Mouse (Mus musculus) heart, embryonic 11.5 days (tissue): ENCODE data around the gene Gm45062. TPM values are rescaled to one million over a fixed set of nuclear protein-coding genes. Genes with fewer than 3 reads are reported as not detected.

Experiments used
- ATAC-seq: fragments of 200-750 bp; cut with Nextera tagmentation; replicated peaks from 2 replicates; pipeline ENCODE4 v1.8.0; 2017; ENCODE audit warnings: moderate library complexity; ENCODE audit not compliant: insufficient number of reproducible peaks, low FRiP score, low TSS enrichment
- H3K27ac ChIP-seq: fragments of 300-500 bp; sonication (generic); 2 replicates; pipeline ENCODE4 v1.5.1; 2014; ENCODE audit warnings: mild to moderate bottlenecking, low read depth, low read length
- H3K27me3 ChIP-seq: fragments of 300-500 bp; sonication (generic); 2 replicates; pipeline ENCODE4 v1.6.1; 2014; ENCODE audit warnings: mild to moderate bottlenecking, low read length, mixed read lengths; ENCODE audit not compliant: control insufficient read depth, insufficient read depth
- H3K36me3 ChIP-seq: fragments of 300-500 bp; sonication (generic); 2 replicates; pipeline ENCODE4 v1.6.1; 2014; ENCODE audit warnings: mild to moderate bottlenecking, low read length, moderate library complexity, mixed read lengths; ENCODE audit not compliant: control insufficient read depth, insufficient read depth
- H3K4me1 ChIP-seq: fragments of 300-500 bp; sonication (generic); 2 replicates; pipeline ENCODE4 v1.6.1; 2014; ENCODE audit warnings: low read length; ENCODE audit not compliant: control insufficient read depth, insufficient read depth
- H3K4me2 ChIP-seq: fragments of 300-500 bp; sonication (generic); 2 replicates; pipeline ENCODE4 v1.6.1; 2014; ENCODE audit warnings: mild to moderate bottlenecking, moderate library complexity
- H3K4me3 ChIP-seq: fragments of 300-500 bp; sonication (generic); 2 replicates; pipeline ENCODE4 v1.5.1; 2014; ENCODE audit warnings: low read depth, low read length
- H3K9ac ChIP-seq: fragments of 300-500 bp; sonication (generic); 2 replicates; pipeline ENCODE4 v1.6.1; 2014; ENCODE audit warnings: mild to moderate bottlenecking, low read depth, low read length, moderate library complexity
- H3K9me3 ChIP-seq: fragments of 300-500 bp; sonication (generic); replicated peaks from 2 replicates; pipeline ENCODE4 v1.6.1; 2016; ENCODE audit warnings: low read length; ENCODE audit not compliant: control insufficient read depth
- WGBS: fragments of 180-500 bp; shearing (Covaris S2); extraction: QIAGEN DNeasy Blood & Tissue Kit; methylation state at CpG from one replicate; pipeline ENCODE4 v1.1.7; 2014; ENCODE audit not compliant: insufficient replicate concordance; 5-methylcytosine and 5-hydroxymethylcytosine counted together
- polyA plus RNA-seq: library from polyadenylated mRNA; unstranded; fragments of >200 nt; fragmentation: Nextera tagmentation; extraction: Ambion mirVana; gene quantifications from 2 replicates; pipeline ENCODE4 v1.2.1, GENCODE M21; 2014

Gene Gm45062
- polyA plus RNA-seq, 1 experiment from 2014 or later = 6.8 TPM

GRCm38 (mm10) chr6:8274387-8275054 is 15.3 kb downstream of the Gm45062 start:
- no peak for ATAC-seq
- Histone ChIP-seq H3K4me1 (peaks cover 3% of the 10 kb centered on the region; the same call in 1 of the 2 replicates), H3K4me3 (no peak overlapping the region), H3K27me3 (no peaks in the 10 kb centered on the region), H3K36me3 (no peaks in the 10 kb centered on the region), H3K27ac (no peak overlapping the region), H3K4me2 (no peak overlapping the region), H3K9me3 (no peaks in the 10 kb centered on the region), H3K9ac (no peak overlapping the region)
- WGBS = 32% methylated on average over 6 of the region's 6 CpGs

DNA sequence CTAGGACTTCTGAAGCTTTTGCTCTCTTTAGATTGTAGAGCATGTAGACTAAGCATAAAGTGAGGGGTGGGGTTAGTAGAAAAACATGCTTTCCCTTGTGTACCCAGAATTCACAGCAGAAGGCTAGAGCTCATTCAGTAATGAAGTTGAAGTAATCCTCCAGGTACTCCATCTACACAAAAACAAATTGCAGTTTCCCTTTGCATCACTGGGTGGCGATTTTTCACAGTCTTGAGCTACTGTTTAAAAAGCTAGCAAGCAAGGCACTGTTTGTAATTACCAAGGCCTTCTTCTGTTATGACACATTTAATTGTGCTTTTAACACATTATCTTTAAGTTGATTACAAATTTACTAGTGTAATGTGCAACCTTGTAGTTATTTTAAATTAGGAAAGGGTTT is 15.8 kb downstream of the Gm45062 start:
- Histone ChIP-seq H3K4me2 (no peak overlapping the region), H3K9ac (no peak overlapping the region), H3K27me3 (no peaks in the 10 kb centered on the region), H3K27ac (no peak overlapping the region), H3K36me3 (no peaks in the 10 kb centered on the region), H3K4me1 (peaks cover 3% of the 10 kb centered on the region; the same call in 1 of the 2 replicates), H3K9me3 (no peaks in the 10 kb centered on the region), H3K4me3 (no peak overlapping the region)
- WGBS = 6% methylated on average over 1 of the region's 1 CpGs
- no peak for ATAC-seq

GRCm38 (mm10) chr6:8276431-8276830 is 17.2 kb downstream of the Gm45062 start:
- Histone ChIP-seq H3K9ac (no peak overlapping the region), H3K4me2 (no peak overlapping the region), H3K4me3 (no peak overlapping the region), H3K27me3 (no peaks in the 10 kb centered on the region), H3K4me1 (peaks cover 3% of the 10 kb centered on the region; the same call in 1 of the 2 replicates), H3K27ac (no peak overlapping the region), H3K9me3 (no peaks in the 10 kb centered on the region), H3K36me3 (no peaks in the 10 kb centered on the region)
- 22% methylated on average over 4 of the region's 4 CpGs for WGBS
- no peak for ATAC-seq

GRCm38 (mm10) chr6:8278426-8279002 is 19.3 kb downstream of the Gm45062 start:
- Histone ChIP-seq H3K9me3 (no peaks in the 10 kb centered on the region), H3K27ac (no peak overlapping the region), H3K27me3 (no peaks in the 10 kb centered on the region), H3K4me3 (no peak overlapping the region), H3K9ac (no peak overlapping the region), H3K4me1 (peaks cover 3% of the 10 kb centered on the region; the same call in 1 of the 2 replicates), H3K36me3 (no peaks in the 10 kb centered on the region), H3K4me2 (no peak overlapping the region)
- no peak for ATAC-seq
- WGBS = 77% methylated on average over 5 of the region's 5 CpGs

- no peak for ATAC-seq
- Histone ChIP-seq H3K9ac (no peak overlapping the region), H3K27ac (no peak overlapping the region), H3K4me2 (no peak overlapping the region), H3K4me3 (no peak overlapping the region), H3K4me1 (no peaks in the 10 kb centered on the region), H3K27me3 (no peaks in the 10 kb centered on the region), H3K9me3 (no peaks in the 10 kb centered on the region), H3K36me3 (no peaks in the 10 kb centered on the region)
- 83% methylated on average over 4 of the region's 4 CpGs for WGBS
These were observed 24.0 kb downstream of the Gm45062 start for GRCm38 (mm10) chr6:8283255-8283654.

GRCm38 (mm10) chr6:8285401-8285960 is 26.2 kb downstream of the Gm45062 start:
- H3K36me3 ChIP-seq = no peaks in the 10 kb centered on the region
- 71% methylated on average over 3 of the region's 3 CpGs for WGBS
- no peaks in the 10 kb centered on the region for H3K27me3 ChIP-seq
- H3K9ac ChIP-seq = no peak overlapping the region
- H3K9me3 ChIP-seq = no peaks in the 10 kb centered on the region
- no peaks in the 10 kb centered on the region for H3K4me1 ChIP-seq
- no peak overlapping the region for H3K27ac ChIP-seq
- no peak overlapping the region for H3K4me3 ChIP-seq
- ATAC-seq = no peak
- no peak overlapping the region for H3K4me2 ChIP-seq

GRCm38 (mm10) chr6:8286146-8286545 is 26.9 kb downstream of the Gm45062 start:
- no peaks in the 10 kb centered on the region for H3K4me1 ChIP-seq

GRCm38 (mm10) chr6:8288755-8289580 is 29.7 kb downstream of the Gm45062 start:
- Histone ChIP-seq H3K4me1 (no peaks in the 10 kb centered on the region), H3K9ac (no peak overlapping the region), H3K4me3 (no peak overlapping the region), H3K9me3 (no peaks in the 10 kb centered on the region), H3K36me3 (no peaks in the 10 kb centered on the region), H3K27ac (no peak overlapping the region), H3K27me3 (no peaks in the 10 kb centered on the region), H3K4me2 (no peak overlapping the region)
- no peak for ATAC-seq
- WGBS = 88% methylated on average over 4 of the region's 4 CpGs

More at GRCm38 (mm10) chr6:8286146-8286545, 26.9 kb downstream of the Gm45062 start:
- ATAC-seq = no peak
- Histone ChIP-seq H3K27ac (no peak overlapping the region), H3K9ac (no peak overlapping the region), H3K27me3 (no peaks in the 10 kb centered on the region), H3K4me3 (no peak overlapping the region), H3K4me2 (no peak overlapping the region), H3K36me3 (no peaks in the 10 kb centered on the region), H3K9me3 (no peaks in the 10 kb centered on the region)
- WGBS = 92% methylated on average over 3 of the region's 3 CpGs
